Mouse (Mus musculus) CD8-positive naive resting alpha-beta T cell, adult 2 months (primary cell): ENCODE results near the gene Fsip1.

Experiments
- DNase-seq, 2 experiments: peaks; one replicate each; pipeline ENCODE4 v3.0.0; 2022; ENCODE audit warnings: low read depth in 2 of 2, low spot score in 2 of 2

Fsip1 gene

DNA sequence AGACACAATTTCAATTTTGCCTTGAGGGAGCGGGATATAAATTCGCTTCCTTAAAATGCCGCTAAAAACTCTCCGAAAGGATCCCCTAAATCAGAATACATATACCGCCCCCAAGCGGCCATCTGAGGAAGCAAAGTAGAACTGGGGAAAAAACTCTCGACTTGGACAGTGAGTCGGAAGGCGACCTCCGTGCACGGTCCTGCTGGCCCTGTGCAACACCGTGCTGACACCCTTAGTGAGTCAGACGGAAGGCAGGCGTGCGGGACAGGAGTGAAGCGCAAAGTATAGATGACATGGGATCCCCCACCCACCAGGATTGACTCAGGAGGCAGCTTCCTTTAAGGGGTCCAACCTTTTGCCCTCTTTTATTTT is 145.7 kb downstream of the Fsip1 start:
- DNase-seq = peak; percentile 45 to 63

DNA sequence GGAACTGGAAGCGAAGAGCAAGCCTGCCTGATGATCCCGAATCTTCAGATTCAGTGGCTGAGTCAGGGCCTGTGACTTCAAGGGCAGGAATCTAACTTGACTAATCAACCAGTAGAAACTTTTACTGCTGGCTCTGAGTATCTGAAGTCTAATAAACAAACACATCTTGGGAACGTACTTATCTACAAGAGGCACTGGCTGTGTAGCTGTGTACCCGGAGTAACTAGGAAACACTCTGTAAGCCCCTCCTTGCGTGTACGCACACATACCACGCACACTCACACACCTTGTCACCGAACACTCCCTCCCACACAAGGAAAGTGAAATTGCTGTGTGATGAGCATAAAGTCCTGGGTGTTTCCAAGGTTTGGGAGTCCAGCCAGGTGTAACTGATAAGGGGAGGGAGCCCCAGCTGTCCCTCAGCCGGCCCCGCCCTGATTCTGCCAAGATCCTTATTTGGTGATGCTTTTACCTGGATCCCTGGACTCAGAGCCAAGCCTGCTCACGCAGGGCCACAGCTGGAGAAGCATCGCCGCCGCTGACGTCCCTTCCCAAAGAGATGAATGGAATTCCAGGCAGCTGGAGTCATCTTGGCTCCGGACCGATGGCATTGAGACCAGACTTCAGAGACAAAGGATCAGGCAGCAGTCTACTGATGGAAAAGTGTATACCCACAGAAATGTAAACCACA is 146.4 kb downstream of the Fsip1 start:
- no peak for DNase-seq

DNA sequence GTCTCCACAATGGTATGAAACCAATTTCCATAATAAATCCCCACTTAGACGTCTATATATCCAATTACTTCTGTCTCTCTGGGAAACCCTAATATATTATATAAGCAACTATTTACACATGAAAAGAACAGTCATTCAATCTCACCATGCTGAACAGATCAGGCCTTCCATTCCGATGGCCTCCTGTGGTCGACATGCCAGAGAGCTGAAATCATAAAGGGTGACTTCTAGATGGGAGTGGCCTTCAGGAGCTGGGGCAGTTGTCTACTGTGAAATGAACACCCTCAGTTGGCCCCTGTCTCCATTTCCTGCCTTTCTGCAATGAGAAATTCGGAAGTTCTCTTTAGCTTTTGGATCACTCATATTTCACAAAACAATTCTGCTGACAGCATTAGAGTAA is 154.6 kb downstream of the Fsip1 start:
- DNase-seq = no peak

DNA sequence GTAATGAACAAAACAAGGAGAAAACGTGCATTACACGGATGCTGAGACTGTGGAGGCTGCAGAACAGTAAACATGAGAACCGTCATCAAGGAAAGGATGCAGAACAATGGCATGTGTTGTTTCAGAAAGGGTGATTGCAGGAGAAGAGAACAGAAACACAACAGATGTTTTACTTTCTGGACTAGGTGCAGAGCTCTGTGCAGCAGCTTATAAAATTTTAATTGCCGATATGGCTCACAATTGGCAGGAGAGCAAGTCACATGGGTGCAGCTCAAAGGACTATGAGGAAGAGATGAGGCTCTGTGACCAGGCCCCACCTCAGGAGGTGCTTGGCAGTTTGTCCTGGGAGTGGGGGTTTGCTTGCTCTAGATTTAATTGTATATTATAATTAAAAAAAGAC is 157.7 kb downstream of the Fsip1 start:
- DNase-seq = no peak

DNA sequence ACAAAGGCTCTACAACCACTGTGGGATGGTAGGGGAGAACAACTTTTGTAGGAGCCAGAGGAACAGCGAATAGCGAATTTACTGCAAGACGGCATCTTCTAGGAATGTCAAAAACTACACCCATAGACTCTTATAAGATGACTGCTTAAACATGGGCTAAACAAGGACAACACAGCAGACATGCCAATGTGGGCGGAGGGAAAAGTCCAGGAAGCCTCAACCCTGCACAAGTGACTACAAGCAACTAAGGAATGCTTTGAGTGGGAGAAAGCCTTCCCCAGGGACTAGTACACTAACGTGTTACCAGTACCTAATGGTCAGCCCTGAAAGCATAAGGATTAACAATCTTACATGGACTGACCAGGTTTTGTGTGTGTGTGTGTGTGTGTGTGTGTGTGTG is 165.5 kb downstream of the Fsip1 start:
- no peak for DNase-seq

DNA sequence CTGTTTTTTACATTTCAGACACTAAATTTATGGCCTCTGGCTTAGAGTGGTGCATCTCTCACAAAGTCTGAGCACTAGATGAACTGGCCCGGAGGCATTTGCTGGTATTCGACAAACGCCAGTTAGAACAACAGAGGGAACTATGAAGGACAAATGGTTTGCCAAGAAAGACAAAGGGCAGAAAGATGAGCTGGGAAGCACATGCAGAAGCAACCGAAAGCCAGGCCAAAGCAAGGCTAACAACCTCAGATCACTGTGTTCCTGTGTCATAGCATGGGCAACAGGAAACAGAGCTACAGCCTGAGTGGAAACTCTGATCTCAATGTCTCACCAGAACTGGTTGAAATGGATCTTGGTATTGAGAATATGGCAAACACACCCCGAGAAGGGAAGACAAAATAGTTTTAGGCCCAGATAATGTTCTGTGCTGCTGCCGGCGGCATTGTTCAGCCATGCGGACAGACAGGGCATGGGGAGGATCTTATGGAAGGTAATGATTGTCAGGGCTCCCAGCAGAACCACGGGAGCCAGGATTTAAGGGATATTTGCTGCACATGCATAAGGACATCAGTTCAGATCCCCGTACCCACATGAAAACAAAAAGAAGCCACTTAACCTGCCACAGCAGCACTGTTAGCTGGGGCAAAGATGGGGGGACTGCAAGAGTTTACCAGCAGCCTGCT is 169.6 kb downstream of the Fsip1 start:
- DNase-seq = no peak

DNA sequence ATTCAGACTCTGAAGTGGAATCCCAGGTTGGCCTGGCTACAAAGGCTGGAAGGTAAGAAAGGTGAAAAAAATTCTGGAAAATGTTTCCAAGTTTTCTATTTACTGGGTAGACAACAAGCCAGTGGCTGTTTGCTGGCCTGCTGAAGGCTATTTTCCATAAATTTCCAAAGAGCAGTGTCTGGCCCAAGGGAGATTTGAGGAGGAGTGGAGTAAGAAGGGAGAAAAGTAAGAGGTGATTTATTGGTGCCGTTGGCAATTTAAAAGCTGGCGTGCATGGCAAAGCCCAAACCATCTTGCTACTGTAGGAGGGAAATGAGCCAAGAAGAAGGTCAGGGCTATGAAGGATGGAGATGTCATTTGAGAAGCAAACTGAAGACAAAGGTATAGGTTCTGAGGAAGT is 171.1 kb downstream of the Fsip1 start:
- DNase-seq = no peak

DNA sequence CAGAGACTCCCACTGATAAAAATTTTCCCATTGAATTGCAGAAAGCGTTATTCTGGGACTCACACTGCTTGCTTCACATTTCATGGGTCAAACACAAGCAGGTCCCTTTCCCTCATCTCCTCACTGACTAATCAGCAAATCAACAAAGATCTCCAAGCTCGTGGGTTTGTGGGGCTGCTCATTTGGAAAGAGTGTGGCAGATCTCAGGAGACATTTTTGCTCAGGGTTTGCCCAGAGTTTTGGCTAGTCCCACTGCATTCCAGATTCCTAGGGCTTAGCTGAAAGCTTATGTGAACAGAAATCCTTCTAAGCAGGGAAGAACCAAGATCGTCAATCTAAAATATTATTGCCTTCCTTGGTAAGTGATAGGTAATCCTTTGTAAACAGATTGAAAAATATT is 172.1 kb downstream of the Fsip1 start:
- no peak for DNase-seq

DNA sequence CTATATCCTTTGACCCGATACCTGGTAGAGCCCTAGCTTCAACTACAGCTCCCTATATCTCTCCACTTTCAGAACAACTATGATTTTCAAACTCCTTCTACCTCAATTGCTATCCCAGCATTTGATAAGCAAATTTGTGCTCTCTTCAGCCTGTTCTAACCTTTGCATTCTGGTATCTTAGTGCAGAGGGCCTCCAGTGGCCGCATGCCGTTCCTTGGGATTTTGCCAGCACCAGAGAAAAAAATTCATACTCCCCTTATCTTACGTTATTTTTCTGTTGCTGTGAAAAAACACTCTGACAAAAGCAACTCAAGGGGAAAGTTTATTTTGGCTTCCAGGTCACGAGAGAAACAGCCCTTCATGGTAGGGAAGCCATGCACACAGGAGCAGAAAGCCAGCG is 173.1 kb downstream of the Fsip1 start:
- DNase-seq = no peak

DNA sequence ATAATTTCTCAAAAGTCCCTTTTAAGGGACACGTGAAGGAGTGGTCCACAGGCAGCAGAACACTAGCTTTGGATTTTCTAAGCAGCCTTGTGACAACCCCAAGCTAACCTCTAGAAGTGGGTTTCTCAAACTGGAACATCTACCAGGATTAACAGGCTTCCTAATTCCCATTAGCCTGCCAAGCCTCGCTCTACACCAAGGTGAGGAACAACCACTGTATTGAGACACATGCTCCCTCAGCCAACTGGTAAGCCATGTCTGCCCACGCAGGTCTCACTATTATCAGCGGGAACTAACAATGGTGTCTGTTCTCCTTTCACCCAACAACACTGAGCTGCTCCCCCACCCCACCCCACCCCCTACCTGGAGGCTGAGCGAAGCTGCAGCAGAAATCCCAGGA is 175.2 kb downstream of the Fsip1 start:
- DNase-seq = no peak
